Mouse (Mus musculus): Measurements from ENCODE around the gene Tmem117.

Gene Tmem117

GRCm38 (mm10) chr15:94648430-94648829 is 19.4 kb downstream of the Tmem117 start:
- DNase-seq (ENCODE audit: low read depth): no peak

- DNase-seq (ENCODE audit: low read depth): no peak
Observed at GRCm38 (mm10) chr15:94649071-94649765, 20.2 kb downstream of the Tmem117 start.

GRCm38 (mm10) chr15:94649766-94650120 is 20.7 kb downstream of the Tmem117 start:
- no peak for DNase-seq (ENCODE audit: low read depth)

GRCm38 (mm10) chr15:94651350-94651749 is 22.3 kb downstream of the Tmem117 start:
- no peak for DNase-seq (ENCODE audit: low read depth)

- DNase-seq (ENCODE audit: low read depth): no peak
Observed at GRCm38 (mm10) chr15:94651969-94652842, 23.2 kb downstream of the Tmem117 start.

- DNase-seq (ENCODE audit: low read depth): no peak
Observed at GRCm38 (mm10) chr15:94652843-94653206, 23.8 kb downstream of the Tmem117 start.

- DNase-seq (ENCODE audit: low read depth): no peak
Observed at GRCm38 (mm10) chr15:94655811-94656323, 26.8 kb downstream of the Tmem117 start.

GRCm38 (mm10) chr15:94657882-94658281 is 28.9 kb downstream of the Tmem117 start:
- DNase-seq (ENCODE audit: low read depth): no peak

GRCm38 (mm10) chr15:94658392-94659111 is 29.5 kb downstream of the Tmem117 start:
- no peak for DNase-seq (ENCODE audit: low read depth)

GRCm38 (mm10) chr15:94659112-94659437 is 30.0 kb downstream of the Tmem117 start:
- DNase-seq (ENCODE audit: low read depth): no peak

GRCm38 (mm10) chr15:94660913-94661312 is 31.9 kb downstream of the Tmem117 start:
- no peak for DNase-seq (ENCODE audit: low read depth)

GRCm38 (mm10) chr15:94661398-94661797 is 32.4 kb downstream of the Tmem117 start:
- no peak for DNase-seq (ENCODE audit: low read depth)

- DNase-seq (ENCODE audit: low read depth): no peak
Observed at GRCm38 (mm10) chr15:94664612-94665011, 35.6 kb downstream of the Tmem117 start.

- DNase-seq (ENCODE audit: low read depth): no peak
Observed at GRCm38 (mm10) chr15:94681135-94681534, 52.1 kb downstream of the Tmem117 start.

GRCm38 (mm10) chr15:94684269-94684668 is 55.2 kb downstream of the Tmem117 start:
- peak; percentile 60 for DNase-seq (ENCODE audit: low read depth)

- no peak for DNase-seq (ENCODE audit: low read depth)
Observed at GRCm38 (mm10) chr15:94687176-94687575, 58.1 kb downstream of the Tmem117 start.

GRCm38 (mm10) chr15:94687629-94688028 is 58.6 kb downstream of the Tmem117 start:
- DNase-seq (ENCODE audit: low read depth): no peak

GRCm38 (mm10) chr15:94689195-94689883 is 60.3 kb downstream of the Tmem117 start:
- DNase-seq (ENCODE audit: low read depth): no peak

GRCm38 (mm10) chr15:94689884-94690231 is 60.8 kb downstream of the Tmem117 start:
- no peak for DNase-seq (ENCODE audit: low read depth)

- peak; percentile 40 for DNase-seq (ENCODE audit: low read depth)
Observed at GRCm38 (mm10) chr15:94722759-94723158, 93.7 kb downstream of the Tmem117 start.

- no peak for DNase-seq (ENCODE audit: low read depth)
Observed at GRCm38 (mm10) chr15:94732104-94732503, 103.1 kb downstream of the Tmem117 start.

GRCm38 (mm10) chr15:94769227-94769626 is 140.2 kb downstream of the Tmem117 start:
- DNase-seq (ENCODE audit: low read depth): peak; percentile 16

Data from fibroblast of lung, adult 2 months (primary cell).